Mouse (Mus musculus) gastrocnemius, postnatal 4 days (tissue): ENCODE measurements around the gene Mettl2. TPM values are rescaled to one million over a fixed set of nuclear protein-coding genes. Genes with fewer than 3 reads are reported as not detected.
"Not testable (repeated sequence)": the region's sequence is repeated elsewhere in the genome, so short reads cannot be mapped to it uniquely, and the experiment has no call there.

Source experiments
- DNase-seq, 2 experiments: peaks; one replicate each; pipeline ENCODE4 v3.0.0; 2021 to 2022; ENCODE audit warnings: low spot score in 2 of 2, mixed read lengths in 2 of 2
- long read RNA-seq, 2 experiments: library from polyadenylated mRNA; stranded (forward); transcript quantifications; one replicate each; pipeline ENCODE4 v2.0.0; 2021
- total RNA-seq, 2 experiments: library from RNA; stranded (reverse); gene quantifications; 2 replicates each; pipeline ENCODE4 v1.2.3; 2021

The Mettl2 gene
- total RNA-seq: 10 to 100 TPM; 16.3 to 17.2 TPM
- long read RNA-seq, experiment 1, transcript Mettl2-201 (9 exons, 1,867 nt): major isoform, 16 of 22 reads
- long read RNA-seq, experiment 1, partial matches to known transcripts: 0 of 22 reads
- long read RNA-seq, experiment 1, other reads (novel, unspliced or antisense): 5 of 22 reads
- long read RNA-seq, experiment 2, transcript Mettl2-201 (9 exons, 1,867 nt): major isoform, 12 of 22 reads
- long read RNA-seq, experiment 2, partial matches to known transcripts: 6 of 22 reads
- long read RNA-seq, experiment 2, other reads (novel, unspliced or antisense): 3 of 22 reads

DNA sequence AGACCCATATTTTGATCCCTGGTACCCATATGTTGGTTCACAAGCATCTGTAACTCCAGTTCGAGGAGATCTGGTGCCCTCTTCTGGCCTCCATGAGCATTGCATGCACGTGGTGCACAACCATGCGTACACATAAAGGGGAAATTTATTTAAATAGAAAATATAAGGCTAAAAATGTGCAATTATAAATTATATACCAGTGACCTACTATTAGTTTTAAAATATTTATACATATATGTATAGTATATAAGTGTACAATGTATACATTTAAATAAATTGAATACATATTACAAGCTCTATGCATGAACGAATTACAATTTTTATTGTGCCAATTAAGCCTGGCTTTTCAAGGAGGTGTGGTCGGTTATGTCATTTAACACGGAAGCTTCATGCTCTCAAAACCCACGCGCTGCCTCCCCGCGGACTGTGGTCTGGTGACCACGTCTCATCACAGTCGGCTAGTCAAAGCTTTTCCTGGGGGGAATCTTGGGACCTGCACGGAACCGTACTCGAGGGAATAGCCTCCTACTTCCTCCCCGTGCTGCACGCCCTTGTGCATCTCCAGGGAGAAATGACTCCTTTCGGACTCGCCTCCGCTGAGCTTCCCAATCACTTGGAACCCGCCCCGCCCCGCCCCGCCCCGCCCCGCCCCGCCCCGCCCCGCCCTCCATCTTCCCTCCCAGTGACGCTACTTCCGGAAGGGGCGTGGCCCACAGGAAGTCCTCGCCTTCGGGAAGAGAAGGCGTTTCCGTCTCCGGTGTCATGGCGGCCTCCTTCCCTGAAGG lies at the start of gene Mettl2:
Mettl2 (plus strand) TSS at position 691 of the 785 bp plus-strand sequence.
- peak; percentile 65 to 85 for DNase-seq

DNA sequence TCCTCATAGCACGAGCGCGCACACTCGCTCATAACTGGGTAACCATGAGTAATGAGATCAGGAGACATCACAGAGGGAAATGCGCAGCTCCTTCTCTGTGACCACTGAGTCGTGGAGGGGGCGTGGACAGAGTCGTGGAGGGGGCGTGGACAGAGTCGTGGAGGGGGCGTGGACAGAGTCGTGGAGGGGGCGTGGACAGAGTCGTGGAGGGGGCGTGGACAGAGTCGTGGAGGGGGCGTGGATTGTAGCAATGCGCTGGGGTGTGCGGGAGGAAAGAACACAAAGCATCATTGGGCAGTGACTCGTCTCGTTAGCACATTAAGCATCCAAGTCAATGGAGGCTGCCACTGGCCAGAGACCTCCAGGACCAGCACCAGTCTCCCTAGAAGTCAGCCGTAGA lies 13.8 kb upstream of the Mettl2 start:
- not testable (repeated sequence) for DNase-seq

DNA sequence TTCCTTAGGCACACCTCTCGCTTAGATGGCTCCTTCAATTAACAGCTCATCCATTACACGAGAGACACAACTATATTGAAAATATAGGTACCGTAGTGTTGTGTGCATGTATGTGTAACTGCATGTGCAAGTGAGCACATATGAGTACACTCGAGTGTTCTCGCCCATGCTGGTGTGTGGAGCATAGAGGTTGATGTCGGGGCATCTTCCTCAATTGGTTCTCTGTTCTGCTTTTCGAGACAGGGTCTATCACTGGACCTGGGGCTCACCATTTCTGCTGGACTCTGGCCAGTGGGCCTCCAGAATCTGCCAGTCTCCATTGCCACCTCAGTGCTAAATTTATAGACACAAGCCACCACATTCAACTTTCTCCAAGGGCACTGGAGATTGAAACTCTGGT lies 8.4 kb upstream of the Mettl2 start:
- no peak for DNase-seq

DNA sequence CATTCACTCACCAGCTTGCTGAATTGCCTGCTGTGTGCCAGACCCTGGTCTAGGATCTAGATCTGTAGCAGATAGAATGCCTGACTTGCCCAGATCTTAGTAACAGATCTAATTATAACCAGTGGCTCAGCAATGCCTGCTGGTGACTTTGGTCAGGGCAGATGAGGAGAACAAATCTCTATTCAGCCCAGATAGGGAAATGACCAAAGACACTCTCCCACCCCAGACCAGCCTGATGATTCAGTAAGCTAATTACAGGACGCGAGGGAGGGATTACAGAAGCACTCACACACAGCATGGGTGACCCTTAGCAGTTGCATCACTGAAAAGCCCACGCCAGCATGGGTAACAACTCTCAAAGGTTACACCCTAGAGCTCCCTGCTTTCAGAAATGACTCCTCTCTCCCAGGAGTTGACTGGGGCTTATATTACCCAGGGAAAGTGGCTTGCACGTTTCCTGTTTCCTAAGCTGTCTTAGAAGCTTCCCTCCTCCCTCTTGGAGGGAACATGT lies 5.6 kb upstream of the Mettl2 start:
- DNase-seq: no peak

DNA sequence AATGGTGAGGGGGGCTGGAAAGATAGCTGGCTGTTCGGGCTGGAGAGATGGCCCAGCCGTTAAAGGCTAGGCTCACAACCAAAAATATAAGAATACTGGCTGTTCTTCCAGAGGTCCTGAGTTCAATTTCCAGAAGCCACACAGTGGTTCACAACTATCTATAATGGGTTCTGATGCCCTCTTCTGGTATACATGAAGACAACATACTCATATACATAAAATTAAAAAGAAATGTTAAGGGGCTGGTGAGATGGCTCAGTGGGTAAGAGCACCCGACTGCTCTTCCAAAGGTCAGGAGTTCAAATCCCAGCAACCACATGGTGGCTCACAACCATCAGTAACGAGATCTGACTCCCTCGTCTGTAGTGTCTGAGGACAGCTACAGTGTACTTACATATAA lies 4.4 kb upstream of the Mettl2 start:
- DNase-seq: not testable (repeated sequence)

DNA sequence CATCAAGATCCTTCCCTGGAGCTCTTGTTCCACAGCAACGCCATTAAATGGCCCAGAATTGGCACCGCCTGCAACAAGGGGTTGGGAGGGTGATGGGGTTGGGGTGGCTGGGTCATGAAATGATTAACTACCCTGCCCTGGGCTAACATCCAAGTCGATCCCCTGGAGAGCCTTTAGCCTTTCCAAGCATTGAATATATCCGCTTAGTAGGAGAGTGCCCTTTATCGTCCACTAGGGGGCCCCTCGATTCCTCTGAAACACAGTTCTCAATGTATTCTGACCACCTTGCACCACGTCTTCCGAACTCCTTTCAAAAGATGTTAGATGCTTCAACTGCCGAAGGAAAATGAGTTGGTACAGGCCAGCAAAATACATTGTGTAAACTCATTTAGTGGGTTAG lies 2.2 kb upstream of the Mettl2 start:
- peak in 1 of 2 experiments; percentile 37 for DNase-seq

DNA sequence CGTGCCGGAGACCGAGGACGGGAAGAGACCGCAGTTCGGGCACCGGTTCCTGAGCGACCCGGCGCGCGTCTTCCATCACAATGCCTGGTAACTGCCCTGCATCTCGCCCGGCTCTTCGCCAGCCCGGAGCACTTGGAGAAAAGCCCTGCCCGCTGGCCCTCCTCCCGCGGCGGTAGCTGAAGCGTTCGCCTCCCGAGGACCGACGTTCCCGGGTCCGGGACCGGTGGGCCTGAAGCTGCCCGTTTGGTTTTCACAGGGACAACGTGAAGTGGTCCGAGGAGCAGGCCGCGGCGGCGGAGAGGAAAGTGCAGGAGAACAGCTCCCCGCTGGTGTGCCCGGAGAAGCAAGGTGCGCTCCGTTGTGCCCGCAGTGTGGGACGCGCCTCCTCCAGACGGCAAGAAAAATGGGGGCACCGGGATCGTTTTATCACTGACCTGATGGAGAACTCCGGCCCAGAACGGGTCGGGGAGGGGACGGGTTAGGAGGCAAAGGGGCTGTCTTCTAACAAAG lies 350 bp downstream of the Mettl2 start:
- DNase-seq: no peak

DNA sequence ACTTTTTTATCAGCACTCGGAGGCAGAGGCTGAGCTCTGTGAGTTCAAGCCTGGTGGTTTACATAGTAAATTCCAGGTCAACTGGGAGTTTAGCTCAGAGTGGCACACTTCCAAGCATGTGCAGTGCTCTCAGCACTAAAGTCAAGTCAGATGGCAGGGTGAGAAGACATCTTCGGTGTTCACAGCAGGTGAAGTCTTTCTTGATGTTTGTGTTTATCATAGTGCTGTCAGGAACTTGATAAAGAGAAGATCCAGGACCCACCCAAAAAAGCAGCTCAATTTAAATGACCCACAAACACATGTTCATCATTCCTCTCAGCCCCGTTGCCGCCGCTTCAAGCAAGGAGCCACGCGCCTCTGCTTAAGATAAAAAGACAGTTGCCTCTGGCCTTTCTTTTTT lies 9.5 kb downstream of the Mettl2 start:
- no peak for DNase-seq

DNA sequence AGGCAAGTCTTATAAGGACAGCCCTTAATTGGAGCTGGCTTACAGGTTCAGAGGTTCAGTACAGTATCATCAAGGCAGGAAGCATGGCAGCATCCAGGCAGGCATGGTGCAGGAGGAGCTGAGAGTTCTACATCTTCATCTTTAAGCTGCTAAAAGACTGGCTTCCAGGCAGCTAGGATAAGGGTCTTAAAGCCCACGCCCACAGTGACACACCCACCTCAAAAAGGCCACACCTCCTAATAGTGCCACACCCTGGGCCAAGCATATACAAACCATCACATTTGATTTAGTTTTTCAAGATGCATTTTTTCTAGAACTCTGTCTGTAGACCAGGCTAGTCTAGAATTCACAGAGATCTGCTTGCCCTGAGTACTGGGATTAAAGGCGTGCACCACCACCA lies 11.0 kb downstream of the Mettl2 start:
- not testable (repeated sequence) for DNase-seq

DNA sequence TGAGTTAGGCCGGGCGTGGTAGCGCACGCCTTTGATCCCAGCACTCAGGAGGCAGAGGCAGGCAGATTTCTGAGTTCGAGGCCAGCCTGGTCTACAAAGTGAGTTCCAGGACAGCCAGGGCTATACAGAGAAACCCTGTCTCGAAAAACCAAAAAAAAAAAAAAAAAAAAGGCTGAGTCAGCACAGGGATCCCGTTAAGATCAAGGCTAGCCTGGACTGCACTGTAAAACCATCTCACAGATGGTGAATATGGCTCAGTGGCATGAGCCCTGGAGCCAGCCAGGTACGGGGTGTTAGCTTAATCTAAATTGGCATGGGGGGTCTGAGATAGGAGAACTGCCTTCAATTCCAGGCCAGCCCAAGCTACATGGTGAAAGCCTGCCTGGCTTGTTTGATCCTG lies 14.3 kb downstream of the Mettl2 start:
- not testable (repeated sequence) for DNase-seq

DNA sequence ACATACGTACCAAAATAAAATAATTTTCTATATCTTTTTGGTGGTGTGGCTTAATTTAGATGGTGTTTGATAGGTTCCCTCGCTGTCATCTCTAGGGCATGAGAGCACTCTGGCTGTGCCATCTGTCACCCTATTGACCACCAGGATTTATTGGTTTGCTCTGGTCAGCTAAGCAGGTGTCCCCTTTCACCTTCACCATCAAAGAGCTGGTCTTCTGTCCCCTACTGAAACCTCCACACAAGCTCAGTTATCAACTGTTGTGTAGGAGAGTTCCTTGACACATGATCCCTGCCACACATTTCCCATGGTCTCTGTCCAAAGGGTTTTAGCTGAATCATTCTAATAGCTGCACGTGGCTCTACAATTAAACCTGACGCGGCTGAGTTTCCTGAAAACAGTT lies 14.9 kb downstream of the Mettl2 start:
- DNase-seq: no peak

DNA sequence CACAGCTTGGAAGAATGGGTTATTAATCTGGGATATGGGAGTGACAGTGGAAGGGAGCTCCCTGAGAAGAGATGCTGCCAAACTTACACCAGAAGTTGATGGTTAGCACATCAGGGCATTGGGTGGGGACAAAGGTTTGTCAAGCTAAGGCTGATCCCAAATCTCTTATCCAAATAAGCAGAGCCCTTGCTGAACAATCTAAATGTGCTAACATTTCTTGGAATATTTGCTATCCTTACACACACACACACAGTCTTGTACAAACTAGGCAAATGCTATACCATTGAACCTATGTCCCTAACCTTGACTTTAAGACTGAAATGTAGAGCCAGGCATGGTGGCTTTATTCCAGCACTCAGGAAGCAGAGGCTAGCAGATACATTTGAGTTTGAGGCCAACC lies 17.3 kb downstream of the Mettl2 start:
- no peak for DNase-seq

DNA sequence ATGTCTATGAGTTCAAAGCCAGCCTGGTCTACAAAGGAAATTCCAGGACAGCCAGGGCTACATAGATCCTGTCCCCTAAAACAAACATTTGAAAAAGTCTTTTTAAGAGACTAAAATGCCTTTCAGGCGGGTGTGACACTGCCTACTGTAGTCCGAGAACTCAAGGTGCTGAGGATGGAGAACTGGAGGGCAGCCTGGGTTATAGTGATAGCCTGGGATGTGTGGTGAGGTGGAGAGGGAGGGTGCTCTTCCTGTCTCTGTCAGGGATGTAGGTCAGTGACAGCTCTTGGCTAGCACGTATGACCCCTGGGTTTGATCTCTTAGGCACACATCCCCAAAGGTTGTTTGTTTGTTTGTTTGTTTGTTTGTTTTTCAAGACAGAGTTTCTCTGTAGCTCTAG lies 17.9 kb downstream of the Mettl2 start:
- DNase-seq: no peak

DNA sequence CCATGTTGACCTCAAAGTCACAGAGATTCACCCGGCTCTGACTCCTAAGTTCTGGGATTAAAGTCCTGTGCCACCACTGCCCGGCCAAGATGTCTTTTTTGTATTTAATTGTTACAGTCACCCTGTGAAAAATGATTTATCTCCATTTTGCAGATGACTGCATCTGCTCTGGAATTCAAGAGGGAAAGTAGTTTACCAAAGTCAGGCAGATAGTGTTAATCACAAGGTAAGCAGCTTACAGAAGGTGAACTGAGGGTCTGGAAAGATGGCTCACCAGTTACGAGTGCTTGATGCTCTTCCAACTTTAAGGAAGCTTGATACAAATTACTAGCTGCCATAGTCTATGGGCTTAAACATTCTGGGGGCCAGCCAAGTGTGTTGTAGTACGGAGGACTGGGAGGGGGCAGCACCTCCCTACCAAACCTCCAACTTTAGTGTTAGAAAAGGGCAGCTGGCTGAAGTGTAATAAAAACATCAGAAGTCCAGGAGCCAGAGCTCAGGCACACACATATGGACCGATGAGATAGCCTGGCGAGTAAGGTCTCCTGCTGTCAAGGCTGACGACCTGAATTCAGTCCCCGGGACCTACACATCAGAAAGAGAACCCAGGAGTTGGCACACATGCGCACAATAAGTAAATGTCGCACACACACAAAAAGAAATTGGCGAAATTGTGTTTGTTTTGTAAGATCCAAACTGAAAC lies 18.4 kb downstream of the Mettl2 start:
- no peak for DNase-seq

DNA sequence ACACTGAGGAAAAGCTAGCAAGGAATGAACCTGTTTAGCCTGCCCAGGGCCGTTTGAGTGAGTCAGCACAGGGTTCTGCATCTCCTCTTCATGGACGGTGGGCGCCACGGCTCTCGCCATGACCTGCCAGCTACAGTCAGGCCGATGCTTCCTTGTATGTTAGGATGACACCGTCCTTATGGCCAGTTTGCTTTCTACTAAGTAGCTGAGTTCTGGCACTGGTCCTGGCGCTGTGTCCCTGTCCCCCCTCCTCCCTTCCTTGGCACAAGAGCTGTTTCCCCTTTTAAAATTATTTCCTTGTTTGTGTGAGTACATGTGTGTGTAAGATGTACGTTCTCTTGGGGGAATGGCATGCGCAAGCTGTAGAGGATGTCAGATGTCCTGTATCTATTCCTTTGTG lies 19.0 kb downstream of the Mettl2 start:
- no peak for DNase-seq

DNA sequence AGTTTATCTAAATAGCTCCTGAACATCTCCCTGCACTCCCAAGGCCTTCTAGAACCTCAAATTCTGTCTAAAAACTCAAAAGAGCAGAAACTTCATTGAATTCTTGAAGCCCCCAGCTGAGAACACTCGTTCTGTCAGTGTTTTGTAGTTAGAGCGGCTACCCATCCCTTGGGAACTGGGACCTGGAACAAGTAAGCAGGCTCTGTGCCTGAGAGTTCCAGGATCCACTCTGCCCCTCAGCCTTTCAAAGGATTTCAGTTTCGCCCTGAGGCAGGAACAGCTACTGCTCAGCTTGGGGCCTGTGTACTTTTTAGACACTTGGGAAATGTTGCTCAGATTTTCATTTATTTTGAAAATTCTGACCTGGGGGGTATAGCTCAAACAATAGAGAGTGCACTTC lies 20.4 kb downstream of the Mettl2 start, which contains the start of gene Gm10842:
Gm10842 (plus strand) TSS at position 301 of the 400 bp plus-strand sequence.
- no peak for DNase-seq

DNA sequence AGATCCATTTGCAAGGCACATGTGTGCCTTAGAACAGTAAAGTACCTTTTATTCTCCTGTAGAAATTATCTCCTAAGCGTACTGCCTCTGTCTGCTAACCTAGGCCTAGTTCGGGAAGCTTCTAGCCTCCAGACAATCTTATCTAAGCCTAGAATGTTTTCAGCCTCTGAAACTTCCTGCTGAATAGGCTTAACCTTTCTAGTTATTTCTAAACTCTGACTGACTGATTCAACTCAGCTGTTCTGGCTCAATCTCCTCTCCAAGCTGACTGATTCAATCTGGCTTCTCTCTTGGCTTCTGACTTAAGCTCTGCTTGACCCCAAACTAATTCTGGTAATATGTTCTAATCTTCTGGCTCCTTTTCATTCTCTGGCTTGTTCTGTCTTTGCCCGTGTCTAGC lies 23.1 kb downstream of the Mettl2 start:
- no peak for DNase-seq

DNA sequence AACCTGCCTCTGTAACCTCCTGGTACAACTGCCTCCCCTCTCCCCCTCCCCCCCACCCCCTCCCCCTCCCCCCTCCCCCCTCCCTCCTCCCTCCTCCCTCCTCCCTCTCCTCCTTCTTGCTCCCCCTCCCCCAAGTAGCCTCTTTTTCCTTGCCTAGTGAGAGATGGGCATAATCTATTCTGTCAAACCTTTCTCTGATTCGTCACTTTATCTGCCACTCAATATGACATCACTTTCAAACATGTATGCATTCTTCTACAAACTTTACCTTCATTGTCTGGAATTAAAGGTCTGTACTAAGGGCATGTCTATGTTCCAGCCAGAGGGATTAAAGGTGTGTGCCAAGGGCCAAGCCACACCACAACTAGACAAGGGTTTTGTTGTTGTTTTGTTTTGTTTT lies 23.5 kb downstream of the Mettl2 start:
- DNase-seq: no peak

DNA sequence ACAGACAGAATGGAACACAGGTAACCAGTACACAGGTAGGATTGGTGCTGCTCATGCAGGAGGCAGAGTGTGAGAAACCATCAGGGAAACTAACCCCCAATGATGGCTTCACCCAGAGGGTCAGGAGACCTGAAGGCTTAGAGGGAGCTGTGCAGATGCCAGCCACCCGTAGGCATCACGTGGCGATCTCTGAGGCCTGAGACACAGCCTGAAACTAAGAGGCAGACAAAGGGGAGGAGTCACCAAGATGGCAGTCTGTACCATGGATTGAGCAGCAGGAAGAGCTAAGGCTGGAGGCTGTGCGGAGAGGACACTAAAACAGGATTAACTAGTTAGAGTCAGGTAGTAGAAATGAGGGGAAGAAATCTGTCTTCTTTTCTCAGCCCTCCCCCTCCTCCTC lies 24.5 kb downstream of the Mettl2 start:
- DNase-seq: no peak

DNA sequence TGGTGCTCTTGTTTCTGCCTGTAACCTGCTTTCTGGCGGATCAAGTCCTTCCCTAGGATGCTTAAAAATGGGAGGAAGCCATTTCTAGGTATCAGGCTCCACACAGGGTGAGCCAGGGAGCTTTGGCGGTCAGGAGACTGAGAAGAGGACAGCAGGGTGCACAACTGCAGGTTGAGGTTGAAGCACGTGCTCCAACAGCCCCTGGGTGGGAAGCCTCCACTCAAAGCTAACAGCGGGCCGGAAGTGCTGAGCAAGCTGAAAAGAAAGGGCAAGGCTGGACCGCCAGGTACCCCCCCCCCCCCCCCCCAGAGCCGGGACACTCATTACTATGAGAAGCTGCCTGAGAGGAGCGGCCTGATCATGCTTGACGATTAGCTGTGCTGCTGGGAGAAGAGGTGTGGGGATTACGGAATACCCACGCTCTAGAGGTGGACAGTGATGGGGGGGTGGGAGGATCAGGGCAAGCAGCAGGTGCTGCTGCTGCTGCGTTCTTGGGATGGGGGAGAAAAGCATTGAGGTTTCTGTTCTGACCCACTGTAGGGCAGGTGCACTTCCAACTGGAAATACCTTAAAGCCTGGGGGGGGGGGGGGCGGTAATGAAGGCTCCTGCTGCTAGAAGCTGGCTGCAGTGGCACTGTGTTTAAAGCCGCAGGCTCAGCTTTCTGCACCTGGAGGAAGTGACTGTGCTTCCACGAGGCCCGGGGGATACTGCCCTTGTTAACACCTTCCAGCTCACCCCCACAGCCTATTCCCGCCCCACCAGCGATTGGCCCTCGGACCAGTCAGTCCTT lies 25.2 kb downstream of the Mettl2 start:
- no peak for DNase-seq

DNA sequence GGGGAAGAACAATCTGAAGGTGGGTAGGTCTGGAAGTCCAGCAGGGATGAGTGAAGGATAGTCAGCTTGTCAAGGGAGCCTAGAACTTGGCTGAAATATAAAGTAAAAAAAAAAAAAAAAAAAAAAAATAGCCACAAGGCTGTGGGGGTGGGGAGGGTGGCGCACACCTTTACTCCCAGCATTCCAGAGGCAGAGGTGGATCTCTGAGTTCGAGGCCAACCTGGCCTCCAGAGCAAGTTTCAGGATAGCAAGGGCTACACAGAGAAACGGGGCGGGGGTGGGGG lies 25.7 kb downstream of the Mettl2 start:
- DNase-seq: no peak
